Mouse (Mus musculus) layer of hippocampus, postnatal 10 days (tissue): ENCODE data around the gene Katnal1. TPM values are rescaled to one million over a fixed set of nuclear protein-coding genes. Genes with fewer than 3 reads are reported as not detected.
A peak's percentile ranks its signal among the peaks of the same experiment; 100 is the strongest.

ENCODE experiments used
- DNase-seq, 2 experiments: peaks; one replicate each; pipeline ENCODE4 v3.0.0; 2021; ENCODE audit warnings: low spot score in 2 of 2
- total RNA-seq, 2 experiments: library from RNA; stranded (reverse); gene quantifications; 2 replicates each; pipeline ENCODE4 v1.2.3; 2021

Katnal1 gene
- total RNA-seq, 2 experiments from 2014 or later: 41.6 to 46.4 TPM

DNA sequence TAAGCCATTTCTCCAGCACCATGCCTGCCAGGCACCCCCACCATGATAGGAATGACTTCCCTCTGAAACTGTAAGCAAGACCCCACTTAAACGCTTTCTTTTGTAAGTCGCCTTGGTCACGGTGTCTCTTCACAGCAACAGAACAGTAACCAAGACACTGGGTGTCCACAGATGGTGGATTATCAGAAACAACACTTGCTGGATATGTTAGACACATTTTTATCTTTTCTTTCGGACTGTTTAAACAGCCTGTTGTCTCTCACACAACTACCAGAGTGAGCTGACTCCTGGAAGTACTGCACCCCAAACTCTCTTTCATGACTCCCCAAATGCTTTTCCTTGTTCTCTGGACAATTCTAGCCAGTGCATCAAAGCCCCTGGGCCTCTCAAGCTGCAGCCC is 38.9 kb downstream of the Katnal1 start:
- no peak for DNase-seq

DNA sequence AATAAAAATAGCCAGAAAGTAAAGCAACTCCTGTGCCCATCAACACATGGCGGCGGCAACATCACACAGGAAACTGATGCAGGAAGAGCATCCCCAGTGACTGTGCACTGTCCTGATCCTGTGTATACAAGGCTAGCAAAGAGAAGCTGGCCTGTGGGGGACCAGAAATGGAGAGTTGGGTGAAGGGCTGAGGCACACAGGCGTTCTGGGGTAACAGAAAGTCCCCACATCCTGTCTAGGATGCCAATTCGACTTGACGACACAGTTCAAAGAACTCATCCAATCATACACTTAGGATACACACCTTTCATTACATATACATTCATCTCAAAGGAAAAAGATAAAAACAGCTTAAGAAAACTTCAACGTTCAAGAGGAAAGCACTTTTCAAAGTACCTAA is 41.1 kb downstream of the Katnal1 start:
- no peak for DNase-seq

- DNase-seq: no peak
These were observed 43.1 kb downstream of the Katnal1 start for GRCm38 (mm10) chr5:148885821-148886609.

DNA sequence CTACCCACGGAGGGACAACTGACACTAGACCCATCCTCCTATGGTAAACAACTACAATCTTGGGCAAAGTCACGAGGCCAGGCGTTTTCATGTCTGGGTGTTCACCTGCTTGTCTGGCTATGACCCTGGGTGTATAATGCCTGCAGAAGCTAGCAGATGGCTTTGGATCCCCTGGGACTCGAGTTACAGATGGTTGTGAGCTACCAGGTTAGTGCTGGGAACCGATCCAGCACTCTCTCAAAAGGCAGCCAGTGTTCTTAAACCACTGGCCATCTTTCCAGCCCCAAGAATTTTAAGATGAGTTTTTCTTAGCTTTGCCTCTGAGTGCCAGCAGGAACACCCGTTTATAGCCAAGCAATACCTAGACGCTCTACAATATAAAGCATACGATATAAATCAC is 45.4 kb downstream of the Katnal1 start:
- no peak for DNase-seq

DNA sequence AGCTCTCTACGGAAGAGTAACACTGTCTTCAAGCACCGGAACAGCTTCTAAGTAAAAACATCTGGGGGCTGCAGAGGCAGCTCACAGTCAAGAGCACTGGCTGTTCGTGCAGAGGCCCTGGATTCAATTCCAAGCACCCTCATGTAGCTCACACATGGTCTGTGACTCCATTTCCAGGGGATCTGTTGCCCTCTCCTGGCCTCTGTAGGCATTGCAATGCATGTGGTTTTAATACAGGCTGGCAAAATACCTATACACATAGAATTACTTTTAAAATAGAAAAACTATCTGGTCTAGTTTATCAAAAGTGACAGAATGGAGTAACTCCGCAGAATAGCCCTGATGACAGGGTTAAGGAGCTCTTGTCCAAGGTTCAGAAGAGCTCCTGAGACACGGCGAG is 49.9 kb downstream of the Katnal1 start:
- no peak for DNase-seq

- no peak for DNase-seq
These were observed 56.0 kb downstream of the Katnal1 start for GRCm38 (mm10) chr5:148873116-148873515.

GRCm38 (mm10) chr5:148869583-148869982 is 59.5 kb downstream of the Katnal1 start:
- no peak for DNase-seq

DNA sequence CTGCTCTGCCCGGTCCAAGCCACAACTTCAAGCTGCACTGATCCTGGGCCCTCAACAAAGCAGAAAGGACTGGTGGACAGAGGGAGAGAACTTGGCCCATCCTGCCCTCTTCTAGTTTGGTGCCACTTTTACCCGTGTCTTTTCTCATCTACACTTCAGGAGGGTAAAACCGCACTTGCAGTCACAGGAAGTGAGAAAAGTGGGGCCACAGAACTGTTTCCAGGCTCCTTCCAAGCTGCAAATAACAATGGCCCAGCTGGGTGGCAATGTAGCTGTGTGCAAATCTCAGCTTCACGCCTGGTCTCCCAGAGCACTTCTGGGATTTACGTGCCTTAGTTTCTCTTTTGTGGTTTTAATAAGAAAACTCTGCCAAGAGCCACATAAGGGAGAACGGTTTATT is 61.4 kb downstream of the Katnal1 start:
- no peak for DNase-seq

- no peak for DNase-seq
These were observed 61.9 kb downstream of the Katnal1 start for GRCm38 (mm10) chr5:148867171-148867570.

DNA sequence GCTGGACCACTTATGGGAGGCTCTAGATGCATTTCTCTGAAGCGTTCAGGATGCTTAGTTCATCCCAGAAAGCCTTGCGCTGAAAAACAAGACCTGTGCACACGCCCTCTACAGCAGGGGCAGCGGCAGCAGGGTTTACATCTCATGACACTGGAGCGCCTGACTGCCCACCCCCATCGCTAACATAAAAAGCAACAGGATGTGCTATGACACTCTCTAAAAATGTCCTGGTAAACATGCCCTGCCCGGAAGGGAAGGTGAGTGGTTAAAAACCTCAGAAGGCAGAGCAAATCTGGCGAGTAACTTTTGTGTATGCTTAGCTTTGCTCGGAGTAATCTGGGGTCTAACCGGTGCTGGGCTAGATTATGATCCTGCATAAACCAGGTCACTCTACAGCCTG is 62.5 kb downstream of the Katnal1 start:
- DNase-seq: no peak

DNA sequence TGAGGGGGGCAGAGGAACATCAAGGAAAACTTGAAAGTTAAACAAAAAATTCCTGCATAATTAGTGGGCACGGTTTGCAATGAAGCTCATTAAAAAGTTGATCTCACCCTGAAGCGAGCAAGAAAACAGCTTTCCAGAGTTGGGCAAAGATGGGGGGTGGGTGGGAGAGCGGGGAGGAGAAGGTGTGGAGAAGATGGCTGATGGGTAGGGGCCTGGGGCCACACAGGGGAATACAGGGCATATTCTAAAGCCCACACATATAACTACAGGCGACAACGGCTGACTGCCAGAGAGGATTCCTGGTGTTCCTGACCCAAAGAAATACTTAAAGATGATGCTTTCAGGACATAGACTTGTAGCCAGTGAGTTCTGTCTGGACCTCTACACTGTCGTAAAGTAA is 65.7 kb downstream of the Katnal1 start:
- no peak for DNase-seq

GRCm38 (mm10) chr5:148862853-148863252 is 66.3 kb downstream of the Katnal1 start:
- DNase-seq: no peak

GRCm38 (mm10) chr5:148862136-148862535 is 67.0 kb downstream of the Katnal1 start:
- peak; percentile 11 to 18 for DNase-seq

- no peak for DNase-seq
These were observed 71.6 kb downstream of the Katnal1 start for GRCm38 (mm10) chr5:148857522-148857921.

GRCm38 (mm10) chr5:148855047-148855446 is 74.1 kb downstream of the Katnal1 start:
- DNase-seq: no peak

DNA sequence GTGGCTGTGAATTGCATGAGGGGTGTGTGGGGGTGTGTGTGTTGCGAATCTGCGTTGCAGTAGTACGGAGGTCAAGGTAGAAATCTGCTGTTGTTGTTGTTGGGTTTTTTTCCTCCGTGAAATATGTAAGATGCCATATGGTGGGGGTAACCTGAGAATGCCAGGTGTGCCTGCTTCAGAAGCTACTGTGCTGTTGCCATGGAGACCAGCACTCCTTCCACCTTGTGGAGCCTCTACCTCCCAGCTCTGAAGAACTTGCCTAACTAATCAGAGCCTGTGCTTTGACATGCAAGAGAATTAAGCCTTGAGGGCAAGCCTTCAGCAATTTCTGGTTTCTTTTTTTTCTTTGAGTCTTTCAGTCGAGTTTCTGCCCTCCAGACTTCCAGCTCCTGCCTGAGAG is 75.0 kb downstream of the Katnal1 start:
- no peak for DNase-seq

DNA sequence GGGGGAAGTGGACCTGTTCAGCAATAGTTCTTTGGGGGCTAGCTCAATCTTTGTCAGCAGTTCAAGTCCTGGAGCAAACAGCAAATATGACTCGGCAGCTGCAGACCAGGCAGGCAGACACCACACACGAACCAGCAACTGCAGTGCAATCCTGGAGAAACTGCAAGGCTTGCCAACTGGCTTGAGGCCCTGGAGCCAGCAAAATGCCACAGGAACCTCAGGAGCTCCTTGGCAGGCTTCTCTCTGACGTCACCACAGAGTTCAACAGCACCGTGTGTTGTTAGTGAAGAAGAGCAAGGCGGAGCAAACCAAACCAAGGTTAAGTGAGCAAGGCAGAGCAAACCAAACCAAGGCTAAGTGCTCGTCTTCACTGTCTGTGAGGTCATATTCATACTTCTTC is 79.6 kb downstream of the Katnal1 start:
- DNase-seq: no peak

- no peak for DNase-seq
These were observed 82.1 kb downstream of the Katnal1 start for GRCm38 (mm10) chr5:148847032-148847431.

GRCm38 (mm10) chr5:148837069-148837468 is 92.1 kb downstream of the Katnal1 start:
- no peak for DNase-seq

- DNase-seq: peak; percentile 86 to 88
These were observed 97.4 kb downstream of the Katnal1 start for GRCm38 (mm10) chr5:148831596-148832257.

GRCm38 (mm10) chr5:148831141-148831547 is 98.0 kb downstream of the Katnal1 start:
- DNase-seq: peak in 1 of 2 experiments; percentile 32

DNA sequence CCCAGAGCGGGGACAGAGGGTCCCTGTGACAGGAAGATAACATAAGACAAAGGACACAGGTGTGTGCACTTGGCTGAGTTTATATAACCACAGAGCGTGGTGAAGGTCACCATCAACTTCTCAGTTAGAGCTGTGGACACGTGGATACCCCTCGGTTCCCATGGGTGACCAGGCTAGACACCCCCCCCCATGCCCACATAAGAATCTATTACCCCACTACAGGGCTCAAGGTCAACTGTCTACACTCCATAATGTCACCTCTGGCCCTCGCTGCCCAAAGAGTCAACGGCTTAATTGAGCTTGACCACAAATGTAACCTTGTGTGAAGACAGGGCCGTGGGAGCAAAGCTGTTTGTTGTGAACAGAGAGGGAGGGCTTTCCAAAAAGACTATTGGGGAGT is 103.4 kb downstream of the Katnal1 start:
- no peak for DNase-seq

DNA sequence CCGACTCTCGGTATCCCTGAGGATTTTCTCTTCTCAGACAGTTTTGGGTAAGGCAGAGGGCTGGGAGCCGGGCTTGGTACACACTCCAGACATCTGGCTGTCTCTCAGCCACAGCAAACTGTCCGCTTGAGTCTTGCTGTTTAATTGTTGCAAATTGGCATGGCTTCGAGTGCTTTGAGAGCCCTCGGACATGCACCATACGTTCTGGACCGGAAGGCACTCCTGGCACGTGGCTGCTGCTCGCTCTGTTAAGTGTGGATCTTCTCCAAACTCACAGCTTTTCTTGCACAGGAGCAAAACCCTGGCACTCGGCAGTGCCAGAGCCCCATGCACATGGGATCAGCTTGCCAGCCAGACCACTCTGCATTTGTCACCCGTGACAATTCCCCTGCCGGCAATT is 106.3 kb downstream of the Katnal1 start:
- no peak for DNase-seq
